Mouse (Mus musculus) erythroblast, embryonic 14.5 days (primary cell): ENCODE results near the gene Ext2. TPM values are rescaled to one million over a fixed set of nuclear protein-coding genes. Genes with fewer than 3 reads are reported as not detected.

Experiments
- H3K27me3 ChIP-seq: 2 replicates; pipeline ENCODE4 v1.6.1; 2012; ENCODE audit warnings: inconsistent platforms; ENCODE audit not compliant: control insufficient read depth
- H3K36me3 ChIP-seq: 2 replicates; pipeline ENCODE4 v1.6.1; 2012; ENCODE audit warnings: mild to moderate bottlenecking, inconsistent platforms; ENCODE audit not compliant: control insufficient read depth
- H3K4me1 ChIP-seq: 2 replicates; pipeline ENCODE4 v1.6.1; 2012; ENCODE audit warnings: inconsistent platforms; ENCODE audit not compliant: control insufficient read depth
- H3K4me3 ChIP-seq: replicated peaks from 2 replicates; pipeline ENCODE3; 2012; ENCODE audit warnings: moderate library complexity, mild to moderate bottlenecking, inconsistent platforms
- H3K9me3 ChIP-seq: 2 replicates; pipeline ENCODE4 v1.6.1; 2012; ENCODE audit warnings: low read length, inconsistent platforms, mixed read lengths; ENCODE audit not compliant: control insufficient read depth
- GATA1 ChIP-seq: IDR thresholded peaks from 2 replicates; pipeline ENCODE4 v1.6.1; 2012; ENCODE audit warnings: low read length, inconsistent platforms, mixed read lengths
- TAL1 ChIP-seq: IDR thresholded peaks from 3 replicates; pipeline ENCODE4 v1.6.1; 2012; ENCODE audit warnings: low read length, inconsistent platforms, mixed read lengths
- polyA plus RNA-seq: library from polyadenylated mRNA; stranded (reverse); fragments of >175 nt; gene quantifications from 2 replicates; pipeline ENCODE4 v1.2.3, GENCODE M21; 2012

Gene Ext2
- polyA plus RNA-seq, 1 experiment = 1.4 TPM

DNA sequence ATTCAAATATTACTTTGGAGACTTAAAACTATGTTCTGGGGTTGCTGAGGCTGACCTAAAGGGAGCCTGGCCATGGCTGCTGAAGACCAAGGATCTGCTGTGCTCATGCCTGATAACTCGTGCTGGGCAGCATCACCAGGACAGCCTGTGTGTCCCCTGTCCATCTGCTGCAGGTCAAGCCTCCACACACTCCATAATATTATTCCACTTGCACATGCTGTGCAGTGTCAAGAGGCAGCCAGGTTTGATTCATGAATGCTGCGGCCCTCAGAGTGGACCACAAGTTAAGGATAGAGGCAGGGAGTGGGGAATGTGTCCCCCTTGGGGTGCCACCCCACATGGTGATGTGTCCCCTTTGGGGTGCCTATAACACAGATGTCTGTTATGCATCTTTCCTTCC lies 68.0 kb downstream of the Ext2 start:
- no peaks in the 10 kb centered on the region for H3K4me1 ChIP-seq
- no peak for TF ChIP-seq GATA1
- no peak for TF ChIP-seq TAL1

GRCm38 (mm10) chr2:93753147-93753758 lies 69.1 kb downstream of the Ext2 start:
- peaks cover 3% of the 10 kb centered on the region; the same call in 1 of the 2 replicates for H3K36me3 ChIP-seq
- H3K9me3 ChIP-seq = no peaks in the 10 kb centered on the region
- no peaks in the 10 kb centered on the region for H3K27me3 ChIP-seq
- TF ChIP-seq GATA1 = no peak
- no peak for TF ChIP-seq TAL1
- no peaks in the 10 kb centered on the region for H3K4me1 ChIP-seq
- H3K4me3 ChIP-seq = no peak overlapping the region

More for the DNA sequence above, 68.0 kb downstream of the Ext2 start:
- Histone ChIP-seq H3K9me3 (no peaks in the 10 kb centered on the region), H3K27me3 (no peaks in the 10 kb centered on the region), H3K36me3 (peaks cover 7% of the 10 kb centered on the region), H3K4me3 (no peak overlapping the region)

DNA sequence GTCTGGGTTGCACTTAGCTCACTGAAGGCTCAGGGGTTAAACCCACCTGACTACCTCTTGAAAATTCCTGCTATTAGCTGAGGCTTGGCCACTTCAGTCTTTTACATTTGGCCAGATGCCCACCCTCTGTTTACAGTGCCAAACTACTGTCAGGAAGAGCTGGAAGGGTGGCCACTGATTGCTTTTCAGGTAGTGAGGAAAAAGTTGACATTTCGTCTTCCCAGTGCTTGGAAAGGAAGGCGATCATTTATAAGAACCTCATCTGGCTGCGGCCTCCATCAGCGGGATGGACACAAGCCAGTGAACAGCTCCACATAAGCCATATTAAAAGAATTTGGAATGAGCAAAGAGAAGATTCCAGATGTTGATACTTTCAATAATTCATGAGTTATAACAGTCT lies 72.7 kb downstream of the Ext2 start:
- Histone ChIP-seq H3K36me3 (peaks cover 2% of the 10 kb centered on the region; the same call in 1 of the 2 replicates), H3K9me3 (no peaks in the 10 kb centered on the region), H3K4me1 (no peaks in the 10 kb centered on the region), H3K4me3 (no peak overlapping the region), H3K27me3 (no peaks in the 10 kb centered on the region)
- no peak for TF ChIP-seq GATA1
- TF ChIP-seq TAL1 = no peak

DNA sequence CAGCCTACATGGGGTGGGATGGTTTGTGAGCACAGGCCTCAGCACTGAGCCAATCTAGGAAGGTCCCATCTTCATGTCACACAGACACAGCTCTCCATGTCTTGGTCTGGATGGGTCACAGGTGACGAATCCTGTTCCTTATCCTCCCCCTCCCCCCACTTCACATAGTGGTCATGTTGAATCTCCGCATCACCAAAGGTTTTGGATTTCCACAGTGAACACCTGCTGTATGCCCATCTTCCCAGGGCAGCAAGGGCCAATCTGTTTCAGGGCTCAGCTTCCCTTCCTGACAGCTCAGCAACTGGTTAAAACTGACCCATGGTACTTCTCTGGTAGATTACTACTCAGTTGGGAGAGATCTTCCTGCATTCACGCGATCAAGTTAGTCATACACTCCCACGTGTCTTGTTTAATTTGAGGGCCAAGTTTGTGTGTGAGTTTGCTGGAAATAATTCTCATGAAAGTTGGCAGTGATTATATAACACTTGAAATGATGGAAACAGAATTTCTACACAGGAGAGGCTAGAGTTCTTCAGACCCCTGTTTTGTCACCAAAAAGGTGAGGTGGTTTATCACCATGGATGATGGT lies 74.7 kb downstream of the Ext2 start:
- Histone ChIP-seq H3K36me3 (peaks cover 2% of the 10 kb centered on the region; the same call in 1 of the 2 replicates), H3K4me1 (no peaks in the 10 kb centered on the region), H3K27me3 (no peaks in the 10 kb centered on the region), H3K9me3 (no peaks in the 10 kb centered on the region), H3K4me3 (no peak overlapping the region)
- TF ChIP-seq TAL1 (no peak), GATA1 (no peak)

DNA sequence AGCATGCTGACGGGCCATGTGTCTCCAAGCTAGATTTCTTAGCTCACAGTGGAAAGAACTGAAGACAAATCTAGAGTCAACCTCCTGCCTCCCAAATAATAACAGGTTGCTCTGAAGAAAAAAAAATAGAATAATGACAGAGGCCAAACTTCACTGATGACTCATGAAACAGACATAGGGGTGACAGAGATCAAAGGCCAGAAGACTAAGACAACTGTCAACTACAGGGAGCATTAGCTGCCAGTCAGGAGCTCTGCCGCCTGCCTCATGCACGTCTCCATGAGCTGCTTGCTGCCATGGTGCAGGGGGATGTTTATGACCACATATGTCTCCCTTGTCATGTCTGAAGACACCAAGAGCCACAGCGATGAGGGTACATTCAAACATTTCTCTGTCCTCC lies 75.7 kb downstream of the Ext2 start:
- Histone ChIP-seq H3K4me3 (no peak overlapping the region), H3K36me3 (peaks cover 2% of the 10 kb centered on the region; the same call in 1 of the 2 replicates), H3K4me1 (no peaks in the 10 kb centered on the region), H3K27me3 (no peaks in the 10 kb centered on the region), H3K9me3 (no peaks in the 10 kb centered on the region)
- TF ChIP-seq GATA1 = no peak
- no peak for TF ChIP-seq TAL1

DNA sequence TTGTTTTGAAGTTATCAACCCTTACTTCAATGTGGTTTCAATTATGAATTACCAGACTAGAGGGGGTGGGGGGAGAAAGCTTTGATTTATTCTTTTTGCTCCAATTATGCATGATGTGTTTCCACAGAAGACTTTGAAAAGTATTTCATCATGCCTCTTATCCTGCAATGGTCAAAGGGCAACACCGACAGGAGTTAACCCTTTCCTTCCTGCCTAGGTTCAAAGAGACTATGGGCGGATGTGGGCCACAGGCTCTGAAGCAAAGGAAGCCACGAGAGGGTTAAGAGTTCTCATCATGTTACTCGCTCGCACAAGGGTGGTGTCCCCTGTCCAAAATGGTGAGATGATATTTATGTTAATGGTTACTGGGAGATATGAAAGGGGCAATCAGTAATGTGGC lies 76.2 kb downstream of the Ext2 start:
- Histone ChIP-seq H3K4me3 (no peak overlapping the region), H3K9me3 (no peaks in the 10 kb centered on the region), H3K4me1 (no peaks in the 10 kb centered on the region), H3K27me3 (no peaks in the 10 kb centered on the region), H3K36me3 (peaks cover 2% of the 10 kb centered on the region; the same call in 1 of the 2 replicates)
- no peak for TF ChIP-seq GATA1
- no peak for TF ChIP-seq TAL1

GRCm38 (mm10) chr2:93745741-93746140 lies 76.6 kb downstream of the Ext2 start:
- no peak for TF ChIP-seq GATA1
- no peak for TF ChIP-seq TAL1
- H3K4me1 ChIP-seq = no peaks in the 10 kb centered on the region
- no peaks in the 10 kb centered on the region for H3K36me3 ChIP-seq
- H3K9me3 ChIP-seq = no peaks in the 10 kb centered on the region
- H3K4me3 ChIP-seq = no peak overlapping the region
- no peaks in the 10 kb centered on the region for H3K27me3 ChIP-seq

- H3K4me1 ChIP-seq = no peaks in the 10 kb centered on the region
- TF ChIP-seq GATA1 (no peak), TAL1 (no peak)
- H3K9me3 ChIP-seq = no peaks in the 10 kb centered on the region
- H3K27me3 ChIP-seq = no peaks in the 10 kb centered on the region
- no peaks in the 10 kb centered on the region for H3K36me3 ChIP-seq
- no peak overlapping the region for H3K4me3 ChIP-seq
Measured at GRCm38 (mm10) chr2:93744346-93745229, 77.8 kb downstream of the Ext2 start.

GRCm38 (mm10) chr2:93741700-93742099 lies 80.7 kb downstream of the Ext2 start:
- Histone ChIP-seq H3K4me1 (no peaks in the 10 kb centered on the region), H3K27me3 (no peaks in the 10 kb centered on the region), H3K4me3 (no peak overlapping the region), H3K36me3 (peaks cover 2% of the 10 kb centered on the region; the same call in 1 of the 2 replicates), H3K9me3 (no peaks in the 10 kb centered on the region)
- TF ChIP-seq TAL1 (no peak), GATA1 (no peak)
